Mouse (Mus musculus) retina, adult 2 months (tissue): ENCODE measurements around the gene Ncbp1.

Experiments
- DNase-seq: peaks from one replicate; pipeline ENCODE4 v3.0.0-alpha.2; 2012; ENCODE audit warnings: low read depth, low spot score

The Ncbp1 gene

DNA sequence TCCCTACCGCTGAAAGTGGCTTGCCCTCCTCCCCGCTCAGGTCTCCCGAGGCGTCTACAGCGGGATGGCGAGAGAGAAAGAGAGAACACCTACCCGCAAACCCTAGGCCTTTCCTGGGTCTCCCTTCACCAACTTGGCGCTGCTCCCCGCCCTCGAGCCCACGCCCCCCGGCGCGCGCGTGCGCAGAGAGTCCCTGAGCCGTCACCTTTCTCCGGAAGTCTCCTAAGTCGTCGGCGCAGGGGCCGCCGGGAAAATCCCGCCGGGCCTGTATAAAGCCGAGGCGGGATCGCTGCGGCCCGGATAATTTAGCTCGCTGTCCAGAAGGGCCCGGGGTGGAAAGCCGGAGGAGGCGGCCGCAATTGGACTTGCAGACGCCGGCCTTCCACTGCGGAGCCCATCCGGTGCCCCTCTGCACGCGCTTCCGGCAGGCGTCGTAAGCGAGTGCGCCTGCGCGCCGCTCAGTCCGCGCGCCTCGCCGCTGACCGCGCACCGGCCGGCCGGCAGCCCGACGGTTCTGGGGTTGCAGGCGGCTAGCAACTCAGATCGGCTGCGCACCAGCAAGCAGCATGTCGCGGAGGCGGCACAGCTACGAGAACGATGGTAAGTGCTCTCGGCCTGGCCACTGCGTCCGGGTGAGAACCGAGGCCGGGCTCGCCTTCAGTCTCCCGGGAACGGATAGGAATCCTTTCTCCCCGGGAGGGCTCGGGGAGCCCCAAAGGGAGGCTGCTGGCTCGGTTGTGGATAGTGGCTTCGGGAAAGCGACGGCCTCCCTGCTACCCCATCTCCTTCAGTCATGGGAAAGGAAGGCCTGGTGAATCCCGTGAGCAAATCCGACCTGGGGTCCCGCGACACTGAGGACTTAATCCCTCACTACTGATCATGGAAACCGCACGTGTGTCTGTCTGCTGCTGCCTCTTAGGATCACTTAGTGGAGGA, at the start of gene Ncbp1, which contains the start of gene Tstd2:
TSS of gene Ncbp1 (plus strand) at position 327 of the 936 bp plus-strand sequence.
TSS of gene Tstd2 (minus strand) at position 408 of the 936 bp plus-strand sequence.
- peak; percentile 81 for DNase-seq

- no peak for DNase-seq
Measured at GRCm38 (mm10) chr4:46089524-46090125, 48.8 kb upstream of the Ncbp1 start.

- no peak for DNase-seq
Measured at GRCm38 (mm10) chr4:46092429-46093076, 45.9 kb upstream of the Ncbp1 start.

- no peak for DNase-seq
Measured at GRCm38 (mm10) chr4:46094916-46095825, 43.2 kb upstream of the Ncbp1 start.

- no peak for DNase-seq
Measured at GRCm38 (mm10) chr4:46095826-46096159, 42.6 kb upstream of the Ncbp1 start.

GRCm38 (mm10) chr4:46096546-46096945, 41.9 kb upstream of the Ncbp1 start:
- DNase-seq, result no peak

DNA sequence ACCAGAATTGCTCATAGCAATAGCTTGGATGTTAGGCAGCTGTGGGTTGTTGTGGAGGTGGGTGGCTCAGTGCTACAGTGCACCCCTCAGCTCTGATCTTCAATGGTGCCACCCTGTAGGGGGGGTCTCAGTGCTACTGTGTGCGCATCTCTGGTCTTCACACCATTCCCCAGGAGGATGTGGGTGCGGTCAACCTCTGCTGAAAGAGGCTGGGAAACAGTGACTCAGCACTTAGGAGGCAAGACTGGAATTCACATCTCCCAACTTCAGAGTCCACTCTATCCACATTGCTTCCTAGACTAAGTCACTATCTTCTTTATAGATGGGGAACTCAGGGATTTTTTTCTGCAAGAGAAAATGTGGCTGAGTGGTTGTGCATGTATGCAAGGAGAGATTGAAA, 40.8 kb upstream of the Ncbp1 start:
- no peak for DNase-seq

DNA sequence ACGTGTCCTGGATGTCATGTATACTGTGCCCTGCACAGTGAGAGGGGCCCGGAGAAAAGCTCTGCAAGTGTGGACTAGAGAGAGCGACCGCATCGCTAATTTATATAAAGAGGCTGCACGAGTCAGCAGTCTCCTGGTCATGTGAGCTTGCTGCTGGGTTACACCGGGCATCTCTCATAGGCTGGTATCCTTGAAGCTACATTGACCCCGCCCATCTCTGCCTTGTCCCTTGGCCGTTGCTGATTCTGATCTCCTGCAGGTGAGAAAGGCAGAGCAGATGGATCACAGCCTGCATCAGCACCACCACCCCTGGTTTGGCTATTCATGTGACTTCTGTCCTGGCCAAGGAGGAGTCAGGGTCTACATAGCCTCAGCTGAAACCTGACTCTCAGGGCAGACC, 39.3 kb upstream of the Ncbp1 start:
- DNase-seq, result no peak

GRCm38 (mm10) chr4:46100539-46100938, 37.9 kb upstream of the Ncbp1 start:
- DNase-seq, result no peak

GRCm38 (mm10) chr4:46101211-46101711, 37.2 kb upstream of the Ncbp1 start:
- no peak for DNase-seq

DNA sequence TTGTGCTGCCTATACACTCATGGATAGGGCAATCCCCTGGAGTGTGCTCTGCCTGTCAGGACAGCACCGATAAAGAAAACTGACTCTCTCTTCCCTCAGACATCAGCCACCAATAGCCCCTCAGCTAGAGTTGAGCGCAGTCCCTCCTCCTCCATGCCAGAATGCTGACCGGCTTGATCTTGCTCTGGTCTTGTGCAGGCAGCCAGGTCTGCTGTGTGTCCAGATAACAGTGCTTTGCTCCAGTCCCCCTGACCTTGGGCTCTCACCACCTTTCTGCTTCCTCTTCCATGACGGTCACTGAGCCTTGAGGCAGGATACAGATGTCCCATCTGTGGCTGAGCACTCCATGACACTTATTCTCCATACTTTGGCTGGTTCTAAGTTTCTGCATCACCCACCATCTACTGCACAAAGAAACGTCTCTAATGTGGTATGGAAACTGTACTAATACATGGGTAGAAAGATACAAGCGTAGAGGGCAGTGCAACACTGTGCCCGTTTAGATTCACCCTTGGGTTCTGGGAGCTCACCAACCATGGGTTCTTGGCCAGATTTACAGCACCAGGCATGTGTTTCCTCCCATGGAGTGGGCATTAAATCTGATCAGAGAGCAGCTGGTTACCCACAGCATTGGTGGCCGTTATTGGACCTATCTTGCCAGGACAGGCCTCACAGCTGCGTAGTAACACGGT, 36.2 kb upstream of the Ncbp1 start:
- no peak for DNase-seq

- DNase-seq, result no peak
Measured at GRCm38 (mm10) chr4:46110084-46110483, 28.3 kb upstream of the Ncbp1 start.

DNA sequence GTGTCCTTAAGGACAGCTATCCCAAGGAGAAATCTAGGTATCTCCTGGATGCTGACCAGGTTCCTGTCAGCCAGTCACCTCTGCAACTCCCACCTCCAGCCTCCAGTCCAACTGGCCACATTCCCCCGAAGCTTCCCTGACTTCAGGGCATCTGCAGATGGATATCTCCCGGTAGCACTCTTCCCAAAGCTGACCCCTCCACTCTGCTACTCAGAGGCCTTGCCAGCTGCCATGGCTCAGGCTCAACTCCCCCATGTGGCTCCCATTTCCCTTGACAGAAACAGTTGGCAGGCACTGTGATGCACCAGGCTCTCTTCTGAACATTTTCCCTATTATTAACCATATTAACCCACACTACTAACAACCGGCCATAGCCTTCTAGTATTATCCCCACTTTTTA, 27.1 kb upstream of the Ncbp1 start:
- DNase-seq, result no peak

GRCm38 (mm10) chr4:46115308-46115707, 23.1 kb upstream of the Ncbp1 start:
- DNase-seq, result no peak

DNA sequence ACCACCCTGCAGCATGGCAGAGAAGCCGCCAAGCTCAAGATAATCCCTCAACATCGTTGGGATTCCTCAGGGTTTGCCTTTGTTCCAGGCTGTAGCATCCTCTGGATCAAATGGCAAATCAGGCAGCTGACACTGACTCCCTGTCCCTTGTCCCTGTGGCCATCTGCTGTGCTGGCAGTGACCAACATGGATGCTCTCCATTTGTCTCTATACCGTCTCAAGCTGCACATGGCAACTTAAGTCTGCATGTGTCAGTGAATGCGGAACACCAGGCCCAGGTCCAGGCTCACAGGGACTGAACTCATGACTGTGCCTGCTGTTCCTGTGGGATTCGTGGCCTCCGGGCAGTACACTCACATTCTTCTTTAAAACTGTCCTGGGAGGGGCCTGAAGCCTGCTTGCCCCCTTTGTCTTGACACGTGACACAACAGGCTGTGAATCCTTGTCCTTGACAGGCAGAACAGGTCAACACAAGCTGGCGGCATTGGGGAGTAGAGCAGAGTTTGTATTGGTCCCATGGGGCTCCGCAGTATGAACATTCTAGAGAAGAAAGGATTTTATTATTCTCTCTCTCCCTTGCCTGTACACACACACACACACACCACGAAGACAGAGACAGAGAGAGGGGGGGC, 21.8 kb upstream of the Ncbp1 start:
- DNase-seq, result no peak

GRCm38 (mm10) chr4:46117536-46117935, 20.9 kb upstream of the Ncbp1 start:
- DNase-seq, result no peak

- DNase-seq, result no peak
Measured at GRCm38 (mm10) chr4:46119514-46120094, 18.8 kb upstream of the Ncbp1 start.

DNA sequence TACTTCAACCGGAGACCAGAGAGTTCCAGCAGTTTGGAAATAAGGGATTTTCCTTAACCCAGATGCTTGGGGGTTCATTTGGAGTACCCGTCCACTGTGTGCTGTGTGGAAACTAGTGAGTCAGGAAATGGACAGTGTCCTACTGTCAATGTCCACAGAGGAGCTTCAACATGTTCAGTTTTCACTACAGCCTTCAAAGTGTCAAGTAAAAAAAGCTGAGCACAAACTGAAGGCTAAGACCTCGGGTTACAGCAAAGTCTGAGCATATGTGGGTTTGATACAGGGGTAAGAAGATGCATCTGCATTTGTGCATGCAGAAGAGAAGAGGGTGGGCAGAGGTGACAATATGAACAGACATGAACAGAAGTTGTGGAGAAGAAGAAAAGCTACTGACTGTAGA, 17.6 kb upstream of the Ncbp1 start:
- no peak for DNase-seq

GRCm38 (mm10) chr4:46123358-46123757, 15.1 kb upstream of the Ncbp1 start:
- no peak for DNase-seq

GRCm38 (mm10) chr4:46126541-46126940, 11.9 kb upstream of the Ncbp1 start:
- peak; percentile 56 for DNase-seq
